Mouse (Mus musculus) embryonic facial prominence, embryonic 11.5 days (tissue): ENCODE measurements around the gene Secisbp2l. TPM values are rescaled to one million over a fixed set of nuclear protein-coding genes. Genes with fewer than 3 reads are reported as not detected.

Experiments
- ATAC-seq: fragments of 200-750 bp; cut with Nextera tagmentation; replicated peaks from 2 replicates; pipeline ENCODE4 v1.8.0; 2017; ENCODE audit warnings: low read depth; ENCODE audit not compliant: insufficient number of reproducible peaks, low FRiP score, low TSS enrichment
- DNase-seq: peaks from one replicate; pipeline ENCODE4 v3.0.0-alpha.2; 2015; ENCODE audit warnings: low spot score
- H3K27ac ChIP-seq: fragments of 300-500 bp; sonication (generic); replicated peaks from 2 replicates; pipeline ENCODE4 v1.5.1; 2014; ENCODE audit warnings: mild to moderate bottlenecking, low read depth, low read length, control low read depth
- H3K27me3 ChIP-seq: fragments of 300-500 bp; sonication (generic); 2 replicates; pipeline ENCODE4 v1.6.1; 2014; ENCODE audit warnings: mild to moderate bottlenecking, low read length, moderate library complexity, mixed read lengths; ENCODE audit not compliant: control insufficient read depth, insufficient read depth
- H3K36me3 ChIP-seq: fragments of 300-500 bp; sonication (generic); replicated peaks from 2 replicates; pipeline ENCODE4 v1.6.1; 2014; ENCODE audit warnings: low read depth, mild to moderate bottlenecking, low read length, moderate library complexity, mixed read lengths; ENCODE audit not compliant: control insufficient read depth, insufficient read depth
- H3K4me1 ChIP-seq: fragments of 300-500 bp; sonication (generic); 2 replicates; pipeline ENCODE4 v1.6.1; 2014; ENCODE audit warnings: low read length, mixed read lengths; ENCODE audit not compliant: control insufficient read depth, insufficient read depth
- H3K4me2 ChIP-seq: fragments of 300-500 bp; sonication (generic); 2 replicates; pipeline ENCODE4 v1.6.1; 2014; ENCODE audit warnings: low read depth, mild to moderate bottlenecking, control low read depth, low read length, moderate library complexity
- H3K4me3 ChIP-seq: fragments of 300-500 bp; sonication (generic); 2 replicates; pipeline ENCODE4 v1.5.1; 2014; ENCODE audit warnings: low read depth, low read length, control low read depth
- H3K9ac ChIP-seq: fragments of 300-500 bp; sonication (generic); replicated peaks from 2 replicates; pipeline ENCODE4 v1.6.1; 2014; ENCODE audit warnings: mild to moderate bottlenecking, control low read depth, low read length
- H3K9me3 ChIP-seq: fragments of 300-500 bp; sonication (generic); replicated peaks from 2 replicates; pipeline ENCODE4 v1.6.1; 2016; ENCODE audit warnings: mild to moderate bottlenecking, low read length, inconsistent platforms, mixed read lengths; ENCODE audit not compliant: control insufficient read depth
- WGBS: fragments of 180-500 bp; shearing (Covaris S2); extraction: QIAGEN DNeasy Blood & Tissue Kit; methylation state at CpG from one replicate; pipeline ENCODE4 v1.1.7; 2014; 5-methylcytosine and 5-hydroxymethylcytosine counted together
- polyA plus RNA-seq: library from polyadenylated mRNA; unstranded; fragments of >200 nt; fragmentation: Nextera tagmentation; extraction: Ambion mirVana; gene quantifications from 2 replicates; pipeline ENCODE4 v1.2.1, GENCODE M21; 2014

The Secisbp2l gene
- polyA plus RNA-seq, 1 experiment from 2014 or later: 23.1 TPM

DNA sequence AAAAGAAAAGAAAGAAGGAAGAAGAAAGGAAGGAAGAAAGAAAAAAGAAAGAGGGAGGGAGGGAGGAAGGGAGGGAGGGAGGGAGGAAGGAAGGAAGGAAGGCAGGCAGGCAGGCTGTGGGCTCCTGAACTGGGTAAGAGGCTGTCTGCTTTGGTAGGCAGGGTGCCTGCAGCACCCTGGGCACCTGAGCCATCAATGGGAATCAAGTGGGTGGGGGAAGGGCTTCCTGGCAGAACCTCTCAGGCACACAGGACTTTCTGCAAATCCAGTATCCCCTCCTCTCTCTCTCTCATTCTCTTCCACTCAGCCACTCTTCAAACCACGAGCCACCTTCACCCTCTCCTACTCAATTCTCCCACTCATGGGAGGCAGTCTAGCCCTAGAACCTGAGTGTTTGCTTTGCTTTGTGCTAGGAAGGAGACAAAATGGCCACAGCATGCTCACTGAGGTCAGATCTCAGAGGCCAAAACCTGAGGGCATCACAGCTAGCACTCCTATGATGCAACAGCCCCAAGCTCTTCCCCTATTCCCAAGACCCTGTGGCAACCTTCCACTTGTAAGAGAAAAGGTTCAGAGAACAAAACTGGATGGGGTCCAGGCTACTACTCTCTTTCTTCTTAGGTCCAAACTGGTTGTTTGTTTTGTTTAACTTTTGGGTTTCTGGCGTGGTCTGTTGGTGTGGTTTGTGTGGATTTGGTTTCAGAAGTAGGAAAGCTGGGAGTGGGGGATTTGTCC is 9.6 kb upstream of the Secisbp2l start:
- ATAC-seq (no peak), DNase-seq (no peak)
- WGBS: 76% methylated on average over 2 of the region's 2 CpGs
- Histone ChIP-seq H3K4me1 (no peaks in the 10 kb centered on the region), H3K4me3 (no peak overlapping the region), H3K27ac (no peak overlapping the region), H3K4me2 (no peak overlapping the region), H3K9me3 (no peaks in the 10 kb centered on the region), H3K36me3 (no peaks in the 10 kb centered on the region), H3K27me3 (no peaks in the 10 kb centered on the region), H3K9ac (no peak overlapping the region)

DNA sequence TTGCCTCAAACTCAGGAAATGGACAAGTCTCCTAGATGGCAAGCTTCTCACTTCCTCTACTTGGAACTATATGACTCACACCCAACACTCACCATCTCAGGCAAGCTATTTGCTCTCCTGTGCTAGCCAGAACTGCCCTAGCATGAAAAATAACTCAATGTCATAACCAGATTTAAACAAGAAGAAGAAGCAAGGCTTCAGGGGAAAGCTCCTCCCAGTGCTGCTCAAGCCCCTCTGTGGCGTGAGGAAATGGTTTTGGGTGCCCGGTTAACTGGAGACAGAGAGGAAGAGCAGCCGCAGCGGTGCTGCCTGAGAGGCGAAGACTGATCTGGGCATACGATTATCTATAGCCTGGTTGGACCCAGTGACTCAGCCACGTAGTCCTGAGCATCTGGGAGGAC is 8.8 kb upstream of the Secisbp2l start:
- WGBS: 69% methylated on average over 7 of the region's 7 CpGs
- Histone ChIP-seq H3K4me2 (no peak overlapping the region), H3K9ac (no peak overlapping the region), H3K36me3 (no peaks in the 10 kb centered on the region), H3K27ac (no peak overlapping the region), H3K27me3 (no peaks in the 10 kb centered on the region), H3K9me3 (no peaks in the 10 kb centered on the region), H3K4me3 (no peak overlapping the region), H3K4me1 (no peaks in the 10 kb centered on the region)
- DNase-seq (no peak), ATAC-seq (no peak)

DNA sequence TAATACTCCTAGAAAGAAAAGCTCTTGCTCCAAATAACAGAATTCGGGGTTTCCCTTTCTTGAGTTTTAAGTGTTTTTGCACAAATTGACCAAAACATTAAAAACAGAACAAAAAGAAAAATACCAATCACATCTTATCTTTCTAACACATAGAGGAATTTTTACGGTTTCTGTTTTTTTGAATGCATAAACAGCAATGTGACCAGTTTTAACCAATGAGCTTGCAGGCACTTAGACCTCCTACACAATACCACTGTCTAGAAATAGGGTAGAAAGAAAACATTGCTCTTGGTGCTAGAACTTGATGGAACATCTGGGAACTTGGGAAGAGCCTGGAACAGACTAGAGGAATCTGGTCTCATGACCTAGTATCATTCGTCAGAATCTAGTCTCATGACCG is 7.6 kb upstream of the Secisbp2l start:
- Histone ChIP-seq H3K9ac (no peak overlapping the region), H3K9me3 (no peaks in the 10 kb centered on the region), H3K27me3 (no peaks in the 10 kb centered on the region), H3K36me3 (no peaks in the 10 kb centered on the region), H3K27ac (no peak overlapping the region), H3K4me2 (no peak overlapping the region), H3K4me3 (no peak overlapping the region), H3K4me1 (no peaks in the 10 kb centered on the region)
- DNase-seq: no peak
- no peak for ATAC-seq
- 92% methylated on average over 4 of the region's 4 CpGs for WGBS

DNA sequence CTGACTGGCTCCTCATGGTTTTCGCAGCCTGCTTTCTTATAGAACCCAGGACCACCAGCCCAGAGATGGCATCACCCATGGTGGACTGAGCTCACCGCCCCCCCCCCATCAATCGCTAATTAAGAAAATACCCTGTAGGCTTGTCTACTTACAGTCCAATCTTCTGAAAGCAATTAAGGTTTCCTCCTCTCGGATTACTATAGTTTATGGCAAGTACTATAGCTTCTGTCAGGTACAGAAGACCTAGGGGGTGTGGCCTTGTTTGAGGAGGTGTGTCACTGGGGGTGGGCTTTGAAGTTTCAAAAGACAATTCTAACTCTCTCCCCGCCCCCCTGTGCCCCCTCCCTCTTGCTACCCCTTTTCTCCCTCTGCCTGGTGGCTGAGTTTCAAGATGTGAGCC is 6.6 kb upstream of the Secisbp2l start:
- Histone ChIP-seq H3K9me3 (no peaks in the 10 kb centered on the region), H3K4me1 (no peaks in the 10 kb centered on the region), H3K36me3 (no peaks in the 10 kb centered on the region), H3K4me3 (no peak overlapping the region), H3K4me2 (no peak overlapping the region), H3K9ac (no peak overlapping the region), H3K27ac (no peak overlapping the region), H3K27me3 (no peaks in the 10 kb centered on the region)
- ATAC-seq: no peak
- no peak for DNase-seq
- 68% methylated on average over 4 of the region's 5 CpGs for WGBS

DNA sequence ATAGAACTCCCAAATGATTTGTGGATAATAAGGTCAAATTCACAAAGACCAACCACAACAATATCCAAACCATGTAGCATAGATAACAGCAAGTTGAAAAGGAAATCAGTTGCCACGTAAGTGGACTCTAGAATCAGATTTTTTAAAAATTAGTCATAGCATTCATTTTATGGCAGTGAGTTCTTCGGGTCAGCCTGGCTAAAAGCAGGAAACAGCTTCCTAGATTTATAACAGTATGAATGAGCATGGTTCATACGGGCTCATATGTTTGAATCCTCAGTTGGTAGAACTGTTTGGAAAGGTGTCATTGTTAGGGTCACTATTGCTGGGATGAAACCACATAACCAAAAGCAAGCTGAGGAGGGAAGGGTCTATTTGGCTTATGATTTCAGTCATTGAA is 6.1 kb upstream of the Secisbp2l start:
- no peak for DNase-seq
- Histone ChIP-seq H3K9me3 (no peaks in the 10 kb centered on the region), H3K9ac (no peak overlapping the region), H3K36me3 (no peaks in the 10 kb centered on the region), H3K4me1 (no peaks in the 10 kb centered on the region), H3K27me3 (no peaks in the 10 kb centered on the region), H3K27ac (no peak overlapping the region), H3K4me2 (no peak overlapping the region), H3K4me3 (no peak overlapping the region)
- no peak for ATAC-seq
- WGBS: 87% methylated on average over 3 of the region's 3 CpGs

DNA sequence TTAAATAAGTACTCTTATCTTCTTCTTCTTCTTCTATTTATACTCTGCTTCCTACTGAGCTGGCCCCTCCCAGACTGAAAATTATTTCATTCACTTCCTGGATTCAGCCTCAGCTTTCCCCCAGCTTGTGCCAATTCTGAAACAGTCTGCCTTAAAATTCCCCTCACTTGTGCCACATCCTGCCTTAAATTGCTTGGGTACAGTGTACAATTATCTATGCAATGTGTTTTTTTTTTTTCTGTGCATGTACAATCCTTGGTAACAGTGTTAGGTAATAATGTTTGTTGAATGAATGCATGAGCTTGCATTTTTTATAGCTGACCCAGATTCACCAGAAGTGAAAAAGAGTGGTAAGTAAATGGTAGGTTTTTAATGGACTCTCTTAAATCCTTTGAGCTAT is 5.7 kb upstream of the Secisbp2l start:
- Histone ChIP-seq H3K9me3 (no peaks in the 10 kb centered on the region), H3K27me3 (no peaks in the 10 kb centered on the region), H3K27ac (no peak overlapping the region), H3K4me2 (no peak overlapping the region), H3K4me3 (no peak overlapping the region), H3K4me1 (no peaks in the 10 kb centered on the region), H3K9ac (no peak overlapping the region), H3K36me3 (no peaks in the 10 kb centered on the region)
- ATAC-seq (no peak), DNase-seq (no peak)

DNA sequence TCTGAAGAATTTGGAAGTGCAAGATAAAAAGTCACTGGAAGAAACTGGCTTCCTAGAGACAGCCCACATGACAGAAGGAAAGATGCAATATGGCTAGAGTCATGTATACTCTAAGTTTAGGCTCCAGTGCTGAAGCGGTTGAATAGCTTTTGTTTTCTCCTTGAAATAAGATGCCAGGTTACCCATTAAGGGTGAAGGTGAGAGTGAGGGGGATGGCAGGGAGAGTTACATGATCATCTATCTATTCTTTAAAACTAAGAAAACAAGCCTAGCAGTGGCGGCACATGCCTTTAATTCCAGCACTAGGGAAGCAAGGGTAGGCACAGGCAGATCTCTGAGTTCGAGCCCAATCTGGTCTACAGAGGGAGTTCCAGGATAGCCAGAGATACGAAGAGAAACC is 2.4 kb upstream of the Secisbp2l start:
- H3K27ac ChIP-seq: no peak overlapping the region
- DNase-seq: no peak
- H3K36me3 ChIP-seq: no peaks in the 10 kb centered on the region
- ATAC-seq: no peak
- no peak overlapping the region for H3K4me2 ChIP-seq
- no peaks in the 10 kb centered on the region for H3K27me3 ChIP-seq
- H3K4me1 ChIP-seq: no peaks in the 10 kb centered on the region
- no peak overlapping the region for H3K4me3 ChIP-seq
- WGBS: 66% methylated on average over 4 of the region's 4 CpGs
- no peaks in the 10 kb centered on the region for H3K9me3 ChIP-seq
- no peak overlapping the region for H3K9ac ChIP-seq

DNA sequence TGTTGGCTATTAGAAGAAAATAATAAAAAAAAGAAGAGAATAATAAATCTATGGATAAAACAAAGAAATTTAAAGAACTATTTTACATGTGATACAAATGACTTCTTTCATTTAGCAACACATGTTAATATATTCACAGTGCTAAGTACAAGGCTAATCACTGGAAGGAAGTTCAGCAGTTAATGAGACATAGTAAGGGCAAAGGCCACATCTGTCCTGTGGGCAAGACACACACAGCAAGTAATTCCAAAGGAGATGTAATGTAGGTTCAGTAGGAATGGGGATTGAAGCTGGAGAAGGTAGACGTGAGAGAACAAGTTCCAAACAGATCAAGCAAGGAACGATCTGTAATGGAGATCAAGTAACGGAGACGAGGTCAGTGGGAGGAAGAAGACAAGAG is 1.7 kb upstream of the Secisbp2l start:
- H3K36me3 ChIP-seq: no peaks in the 10 kb centered on the region
- H3K9ac ChIP-seq: no peak overlapping the region
- DNase-seq (no peak), ATAC-seq (no peak)
- WGBS: 34% methylated on average over 4 of the region's 4 CpGs
- H3K4me3 ChIP-seq: no peak overlapping the region
- H3K9me3 ChIP-seq: no peaks in the 10 kb centered on the region
- no peak overlapping the region for H3K27ac ChIP-seq
- H3K27me3 ChIP-seq: no peaks in the 10 kb centered on the region
- no peaks in the 10 kb centered on the region for H3K4me1 ChIP-seq
- H3K4me2 ChIP-seq: no peak overlapping the region
